Comparison of ENCODE assay signal across 11 mouse cellular contexts in the genomic region with DNA sequence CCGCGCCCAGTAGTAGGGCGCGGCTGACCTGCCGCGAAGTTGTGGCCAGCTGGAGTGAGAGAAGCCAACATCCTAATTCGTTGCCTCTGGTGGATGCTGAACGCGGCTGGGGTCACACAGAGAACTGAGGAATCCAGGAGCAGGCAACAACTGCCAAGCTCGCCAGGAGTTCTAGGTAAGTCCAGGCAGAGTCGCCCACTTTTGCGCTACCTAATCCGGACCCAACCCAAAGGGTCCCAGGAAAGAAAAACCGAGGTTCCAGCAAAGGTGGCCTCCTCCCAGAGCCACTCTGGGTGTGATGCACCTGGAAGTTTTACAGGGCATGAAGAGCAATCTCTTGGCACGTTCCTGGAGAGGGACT. TPM values are rescaled to one million over a fixed set of nuclear protein-coding genes. Genes with fewer than 3 reads are reported as not detected.
DNase-seq lines count a peak whose midpoint lies in the region; ATAC-seq and TF ChIP-seq lines count a peak whose summit lies in the region.
"Had no signal": no experiment of that assay in that cellular context is flagged by ENCODE, and none has a peak within 500 bp of the region (broad histone marks: within the 10 kb centered on the region; RNA-seq: fewer than 3 reads in every experiment).

No protein-coding gene starts in this region.

- peak; percentile 35 for DNase-seq in cerebellum, adult 9-11 months
- no peak for DNase-seq in left cerebral cortex, adult 2 months (ENCODE audit: extremely low spot score in 1 of 2, low spot score in 2 of 2)
- no peak for DNase-seq in left cerebral cortex, postnatal 25 days (ENCODE audit: low spot score in 2 of 2)
- DNase-seq in hindbrain, postnatal 0 days (ENCODE audit: low spot score), result no peak
- no peak for DNase-seq in urinary bladder, adult 18-20 months (ENCODE audit: low spot score in 2 of 2)

- TF ChIP-seq CTCF in left cerebral cortex, adult 2 months (IDR thresholded peaks at IDR 0.05), result no peak
- no peak for TF ChIP-seq CTCF in hindbrain, postnatal 0 days (IDR thresholded peaks at IDR 0.05; ENCODE audit: low read depth)
- TF ChIP-seq CTCF in olfactory bulb, adult 2 months (IDR thresholded peaks at IDR 0.05; ENCODE audit: insufficient read depth, low read depth, low read length), result no peak

- no peak for TF ChIP-seq POLR2A in olfactory bulb, adult 2 months (IDR thresholded peaks at IDR 0.05; ENCODE audit: insufficient read depth, low read depth, low read length)

- peaks cover 4% of the 10 kb centered on the region; the same call in 1 of the 2 replicates for H3K27me3 ChIP-seq in hindbrain, postnatal 0 days (ENCODE audit: insufficient read depth, low read length)
- H3K27me3 ChIP-seq: Patski had no signal

- peak overlapping the region; percentile 91 for H3K27ac ChIP-seq in left cerebral cortex, adult 2 months
- H3K27ac ChIP-seq in hindbrain, postnatal 0 days, result peak overlapping the region; percentile 36; the same call in 1 of the 2 replicates
- H3K27ac ChIP-seq in olfactory bulb, adult 2 months (ENCODE audit: insufficient read depth, low read depth, low read length), result peak overlapping the region; percentile 48; the same call in 1 of the 2 replicates

- intact Hi-C loops in left cerebral cortex, adult 2 months (cut with DNase I), result no loop called here
- intact Hi-C loops in left cerebral cortex, postnatal 25 days (cut with DNase I), result loop anchor here (10.0 kb wide), 1 partner anchor 549 kb away; no protein-coding TSS in a partner anchor

- 4% methylated on average over 15 of the region's 15 CpGs for whole genome bisulfite sequencing in hindbrain, postnatal 0 days
- WGBS in olfactory bulb, adult 2 months, result 12% methylated on average over 15 of the region's 15 CpGs

- no peaks in the 10 kb centered on the region for H3K9me3 ChIP-seq in hindbrain, postnatal 0 days (ENCODE audit: low read length)

- H3K4me1 ChIP-seq in hindbrain, postnatal 0 days (ENCODE audit: insufficient read depth, low read length), result 0 out of 2 replicates have a peak, but pooled peaks cover 4% of the 10 kb centered on the region
- H3K4me1 ChIP-seq in olfactory bulb, adult 2 months (ENCODE audit: control insufficient read depth, insufficient read depth, low read length), result peaks cover 11% of the 10 kb centered on the region; the same call in 1 of the 2 replicates

- no peaks in the 10 kb centered on the region for H3K36me3 ChIP-seq in hindbrain, postnatal 0 days (ENCODE audit: insufficient read depth, low read length)

- H3K4me2 ChIP-seq in hindbrain, postnatal 0 days (ENCODE audit: low read depth, low read length), result peak overlapping the region; percentile 92

- ATAC-seq in cerebellum, adult (ENCODE audit: insufficient number of reproducible peaks, low FRiP score, low TSS enrichment), result no peak
- ATAC-seq in hindbrain, postnatal 0 days, result no peak
- ATAC-seq in megakaryocyte, adult 5-6 weeks (ENCODE audit: poor library complexity, severe bottlenecking), result no peak
- ATAC-seq: inflammation-experienced regulatory T-cells, adult 6 months; Patski had no signal

- H3K4me3 ChIP-seq in left cerebral cortex, adult 2 months, result peak overlapping the region; percentile 70
- H3K4me3 ChIP-seq in hindbrain, postnatal 0 days (ENCODE audit: low read length), result peak overlapping the region; percentile 62
- peak overlapping the region; percentile 78 for H3K4me3 ChIP-seq in olfactory bulb, adult 2 months (ENCODE audit: insufficient read depth, low read depth, low read length)

- peak overlapping the region; percentile 64 for H3K9ac ChIP-seq in hindbrain, postnatal 0 days (replicated peaks; ENCODE audit: low read length)

RNA-seq across cellular contexts. Expression of gene Rbfox1, which starts 0.5 kb away (rescaled TPM):
- 100 to 1,000 TPM; 330 to 336 TPM for total RNA-seq in left cerebral cortex, adult 2 months (2021)
- 100 to 1,000 TPM; 322 to 343 TPM for total RNA-seq in left cerebral cortex, postnatal 25 days (2021)
- 142 and 158 TPM in 2 replicates for total RNA-seq in hindbrain, postnatal 0 days (2014; rRNA removed)
- 179 and 204 TPM in 2 replicates for polyA plus RNA-seq in hindbrain, postnatal 0 days (2015; fragmentation: Nextera tagmentation; extraction: Ambion mirVana)
- polyA plus RNA-seq in olfactory bulb, adult 2 months (2012; ENCODE audit: insufficient read depth, insufficient read length, low replicate concordance, missing spikeins), result not detected in 2 replicates
- not detected in 2 replicates for total RNA-seq in megakaryocyte, adult 5-6 weeks (2015)
- total RNA-seq in megakaryocyte, adult 5-6 weeks (2017), result not detected in 2 replicates
- total RNA-seq: monocyte, adult 5-6 weeks had no signal
- polyA plus RNA-seq: inflammation-experienced regulatory T-cells, adult 6 months; Patski had no signal

Comparison
In these comparisons a context has a peak if more than half of its experiments do, and no peak if none do; other contexts are left out.
1. H3K27ac ChIP-seq: peak in every context shown above with its lines; median percentile 91 in left cerebral cortex, adult 2 months; 48 in olfactory bulb, adult 2 months; 36 in hindbrain, postnatal 0 days.
2. RNA of gene Rbfox1, which starts 0.5 kb away (total RNA-seq): 322 to 343 TPM in left cerebral cortex, postnatal 25 days, 330 to 336 TPM in left cerebral cortex, adult 2 months and 142 to 158 TPM in hindbrain, postnatal 0 days; not detected in megakaryocyte, adult 5-6 weeks; every median in the first group is over 100 times any median in the second.
3. Peak in every context shown above with its lines, with median percentiles within 50 percentile points of each other: H3K4me3 ChIP-seq.